Mouse (Mus musculus) neural tube, embryonic 10.5 days (tissue): ENCODE results near the gene Kif18b.

Experiments
- DNase-seq: peaks from one replicate; pipeline ENCODE4 v3.0.0-alpha.2; 2017; ENCODE audit warnings: low spot score; ENCODE audit errors: extremely low spot score

The Kif18b gene

GRCm38 (mm10) chr11:102939024-102939675 lies 14.2 kb upstream of the Kif18b start:
- no peak for DNase-seq

DNA sequence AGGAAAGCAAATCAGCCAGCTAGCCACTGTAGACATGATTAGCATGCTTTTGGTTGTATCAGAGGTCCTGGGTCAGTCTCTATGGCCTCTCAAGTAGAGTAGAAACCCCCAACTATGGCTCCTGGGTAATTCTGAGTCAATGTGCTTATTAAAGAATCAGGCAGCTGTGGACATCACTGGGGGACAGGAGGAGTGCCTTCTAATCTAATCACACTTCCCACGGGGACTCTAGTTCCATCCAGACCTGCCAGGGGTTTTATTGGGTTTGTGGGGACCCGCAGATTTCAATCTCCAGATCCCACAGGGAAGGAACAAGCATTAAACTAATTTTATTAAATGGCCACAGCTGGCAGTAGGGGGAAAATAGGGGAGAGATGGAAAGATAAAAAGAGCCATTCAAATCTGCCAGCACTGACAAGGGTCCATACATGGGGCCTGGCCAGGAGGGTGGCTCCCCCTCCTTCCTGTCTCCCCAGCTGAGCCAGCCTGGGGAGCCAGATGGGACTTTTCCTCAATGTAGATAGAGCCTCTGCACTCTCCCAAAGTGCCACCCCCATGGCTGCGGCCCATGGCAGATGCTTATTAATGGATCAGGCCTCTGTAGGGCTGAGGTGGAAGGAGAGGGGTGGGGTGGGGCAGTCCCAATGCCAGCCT lies 12.7 kb upstream of the Kif18b start:
- no peak for DNase-seq

DNA sequence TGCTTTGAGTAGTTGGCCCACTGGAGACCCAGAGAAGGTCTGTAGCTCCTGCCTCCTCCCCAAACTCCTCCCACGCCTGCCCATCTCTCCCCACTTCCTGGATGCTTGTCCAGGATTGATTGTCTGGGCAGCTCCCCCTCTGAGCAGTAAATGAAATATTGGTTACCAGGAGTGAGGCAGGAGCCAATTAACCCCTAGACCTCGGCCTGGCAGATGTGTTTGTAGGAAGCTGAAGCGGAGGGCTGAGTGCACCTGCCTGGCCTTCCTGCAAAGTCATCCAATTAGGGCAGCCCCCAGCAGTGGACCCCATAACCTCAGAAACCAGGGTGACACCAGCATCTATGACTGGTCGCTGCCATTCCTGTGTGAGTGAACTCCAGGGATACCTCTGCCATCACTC lies 11.3 kb upstream of the Kif18b start:
- peak; percentile 40 for DNase-seq

GRCm38 (mm10) chr11:102930672-102931071 lies 5.7 kb upstream of the Kif18b start:
- no peak for DNase-seq

DNA sequence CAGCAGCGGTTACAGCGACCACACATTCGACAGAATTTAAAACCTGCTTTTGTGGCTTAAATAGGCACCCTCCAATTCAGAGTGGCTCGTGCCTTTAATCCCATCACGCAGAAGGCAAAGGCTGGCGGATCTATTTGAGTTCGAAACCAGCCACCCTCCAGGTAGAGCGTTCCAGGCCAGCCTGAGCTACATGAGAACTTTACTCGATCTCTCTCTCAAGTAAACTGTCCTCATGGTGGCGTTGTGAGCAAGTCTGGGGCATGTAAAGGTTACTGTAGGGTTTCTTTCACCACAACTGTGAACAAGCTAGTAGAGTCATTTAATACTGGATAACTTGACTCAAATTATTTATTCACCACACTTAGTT lies 410 bp upstream of the Kif18b start:
- no peak for DNase-seq

DNA sequence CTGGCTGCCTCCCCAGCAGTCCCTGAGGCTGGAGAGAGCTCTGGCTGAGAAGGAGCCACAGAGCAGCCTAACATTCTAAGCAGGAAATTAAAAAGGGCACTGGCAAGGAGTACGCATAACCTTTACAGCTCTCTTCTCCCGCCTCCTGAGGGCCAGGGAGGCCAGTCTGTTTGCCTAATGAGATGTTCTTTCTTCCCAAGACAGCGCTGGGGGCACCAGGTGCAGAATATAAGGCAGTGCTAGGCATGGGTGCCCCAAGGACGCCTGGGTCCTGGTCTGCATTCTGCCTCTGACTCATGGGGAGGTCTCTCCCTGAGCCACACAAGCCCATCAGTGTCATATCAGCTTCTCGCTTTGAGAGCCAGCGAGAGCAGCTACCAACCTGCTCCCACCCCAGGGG lies 3.4 kb downstream of the Kif18b start:
- DNase-seq, result no peak

- no peak for DNase-seq
Observed at GRCm38 (mm10) chr11:102918077-102918476, 6.8 kb downstream of the Kif18b start.

DNA sequence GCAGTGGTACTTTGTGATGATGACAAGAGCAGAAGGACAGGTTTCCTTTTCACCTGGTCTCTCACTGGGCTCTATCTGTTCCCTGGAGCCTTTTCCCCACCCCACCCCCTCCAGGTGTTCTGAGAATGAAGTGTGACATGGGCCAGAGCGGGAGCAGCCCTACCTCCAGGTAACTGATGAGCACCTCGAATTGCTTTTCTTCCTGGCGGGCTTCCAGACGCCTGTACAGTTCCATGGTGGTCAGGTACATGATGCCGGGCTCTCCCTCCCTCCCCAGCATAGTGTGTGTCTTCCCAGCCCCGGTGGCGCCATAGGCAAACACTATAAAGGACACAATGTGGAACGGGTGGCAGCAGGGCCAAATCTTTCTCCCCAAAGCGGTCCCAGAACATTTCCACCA lies 9.5 kb downstream of the Kif18b start:
- DNase-seq, result no peak

GRCm38 (mm10) chr11:102911376-102911775 lies 13.5 kb downstream of the Kif18b start:
- no peak for DNase-seq

- no peak for DNase-seq
Observed at GRCm38 (mm10) chr11:102903654-102904053, 21.3 kb downstream of the Kif18b start.

DNA sequence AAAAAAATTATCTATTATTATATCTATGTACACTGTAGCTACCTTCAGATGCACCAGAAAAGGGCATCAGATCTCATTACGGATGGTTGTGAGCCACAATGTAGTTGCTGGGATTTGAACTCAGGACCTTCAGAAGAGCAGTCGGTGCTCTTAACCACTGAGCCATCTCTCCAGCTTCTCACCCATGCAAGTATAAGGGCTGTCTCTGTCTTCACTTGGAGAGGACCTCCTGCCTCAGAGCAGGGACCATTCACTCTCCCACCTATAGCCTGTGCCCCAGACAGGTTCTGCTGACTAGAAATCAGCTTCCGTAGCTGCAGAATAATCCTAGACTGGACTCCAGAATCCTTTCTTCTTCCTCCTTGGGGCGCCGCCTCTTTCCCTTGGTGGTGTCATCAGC lies 22.8 kb downstream of the Kif18b start:
- DNase-seq, result no peak

DNA sequence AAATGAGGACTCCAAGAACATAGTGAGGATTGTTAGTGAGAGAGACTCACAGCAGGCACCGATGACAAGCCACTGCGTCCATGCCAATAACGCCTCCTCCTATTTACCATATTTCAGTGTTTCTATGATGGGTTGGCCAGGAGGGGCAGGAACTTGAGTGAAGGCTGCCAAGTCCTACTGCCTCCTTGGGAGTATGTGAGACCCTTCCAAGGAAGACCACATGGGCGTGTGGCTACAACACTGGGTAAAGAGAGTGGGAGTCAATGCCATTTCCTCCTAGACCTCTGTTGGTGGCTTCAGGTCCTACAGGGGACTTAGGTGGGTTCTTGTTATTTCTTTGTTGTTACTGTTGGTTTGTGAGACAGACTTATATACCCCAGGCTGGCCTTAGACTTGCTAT lies 23.7 kb downstream of the Kif18b start:
- DNase-seq, result no peak

DNA sequence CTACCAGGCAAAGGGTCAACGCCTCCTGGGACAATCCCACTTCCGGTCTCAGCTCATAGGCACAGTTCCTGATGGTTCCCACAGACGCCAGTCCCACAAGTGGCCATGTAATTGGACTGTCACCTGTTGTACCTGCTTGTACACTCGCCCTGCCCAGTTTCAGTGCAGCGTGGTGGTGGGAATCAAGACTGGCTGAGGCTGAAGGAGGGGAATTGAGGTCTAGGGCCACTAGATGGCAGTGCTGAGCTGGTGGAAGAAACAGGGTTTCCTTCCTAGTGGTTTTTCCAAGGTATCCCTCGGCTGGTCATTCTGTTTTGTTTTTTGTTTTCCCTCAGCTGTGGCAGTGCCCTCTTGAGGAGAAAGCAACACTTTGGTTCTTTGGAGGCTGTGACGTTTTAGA lies 24.2 kb downstream of the Kif18b start, which contains the start of gene Gfap:
TSS of gene Gfap (minus strand) at position 150 of the 400 bp plus-strand sequence.
- DNase-seq, result peak; percentile 87

DNA sequence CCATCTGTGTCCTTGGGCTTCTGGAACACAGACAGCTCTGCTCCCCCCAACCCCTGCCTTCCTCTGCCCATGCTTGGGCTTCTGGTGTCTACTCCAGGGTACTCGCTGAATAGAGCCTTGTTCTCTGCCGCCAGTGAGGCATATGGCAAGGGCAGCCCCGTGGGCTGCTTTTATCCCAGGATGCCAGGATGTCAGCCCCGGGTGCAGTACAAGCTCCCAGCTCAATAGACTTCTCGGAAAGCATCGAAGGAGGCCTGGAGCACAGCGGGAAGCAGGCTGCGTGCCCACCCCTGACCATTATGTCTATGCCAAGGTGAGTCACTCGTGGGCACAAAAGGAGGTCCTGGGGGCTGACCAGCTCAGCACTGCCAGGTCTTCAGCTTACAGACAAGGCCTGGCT lies 26.5 kb downstream of the Kif18b start:
- DNase-seq, result no peak

GRCm38 (mm10) chr11:102896641-102897040 lies 28.3 kb downstream of the Kif18b start:
- DNase-seq, result no peak

DNA sequence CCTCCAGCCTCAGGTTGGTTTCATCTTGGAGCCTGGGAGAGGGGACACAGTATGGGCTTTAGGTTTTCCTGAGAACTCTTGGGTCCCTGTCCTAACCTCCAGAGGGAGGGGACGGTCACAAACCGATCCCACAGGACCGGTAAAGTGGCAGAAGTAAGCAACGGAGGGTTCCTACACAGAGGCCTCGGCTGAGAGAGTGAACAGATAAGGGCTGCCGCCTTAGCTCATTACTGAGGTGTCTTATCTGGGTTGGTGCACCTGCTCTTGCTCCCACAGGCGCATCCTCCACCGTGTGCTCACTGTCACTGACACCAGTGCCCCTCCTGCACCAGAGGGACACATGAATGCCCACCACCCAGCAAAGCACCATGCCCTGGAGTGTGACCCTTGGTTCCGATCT lies 29.1 kb downstream of the Kif18b start:
- DNase-seq, result no peak

- DNase-seq, result no peak
Observed at GRCm38 (mm10) chr11:102894716-102895115, 30.2 kb downstream of the Kif18b start.

DNA sequence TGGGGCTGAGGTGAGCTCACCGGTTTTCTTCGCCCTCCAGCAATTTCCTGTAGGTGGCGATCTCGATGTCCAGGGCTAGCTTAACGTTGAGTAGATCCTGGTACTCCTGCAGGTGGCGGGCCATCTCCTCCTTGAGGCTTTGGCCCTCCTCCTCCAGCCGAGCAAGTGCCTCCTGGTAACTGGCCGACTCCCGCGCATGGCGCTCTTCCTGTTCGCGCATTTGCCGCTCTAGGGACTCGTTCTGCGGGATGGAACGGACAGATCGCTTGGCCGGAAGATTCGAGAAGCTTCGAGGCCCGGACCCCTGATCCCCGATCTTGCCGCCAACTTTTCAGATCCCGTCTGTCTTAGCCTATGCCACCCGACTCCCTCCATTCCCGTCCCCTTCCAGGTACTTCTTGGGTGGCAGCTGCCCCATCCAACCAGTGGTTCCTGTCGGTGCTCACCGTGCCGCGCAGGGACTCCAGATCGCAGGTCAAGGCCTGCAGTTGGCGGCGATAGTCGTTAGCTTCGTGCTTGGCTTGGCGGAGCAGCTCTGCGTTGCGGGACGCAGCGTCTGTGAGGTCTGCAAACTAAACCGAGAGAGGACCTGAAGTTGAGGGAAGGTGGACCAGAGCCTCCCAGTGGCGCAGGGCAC lies 31.8 kb downstream of the Kif18b start:
- DNase-seq, result peak; percentile 67

DNA sequence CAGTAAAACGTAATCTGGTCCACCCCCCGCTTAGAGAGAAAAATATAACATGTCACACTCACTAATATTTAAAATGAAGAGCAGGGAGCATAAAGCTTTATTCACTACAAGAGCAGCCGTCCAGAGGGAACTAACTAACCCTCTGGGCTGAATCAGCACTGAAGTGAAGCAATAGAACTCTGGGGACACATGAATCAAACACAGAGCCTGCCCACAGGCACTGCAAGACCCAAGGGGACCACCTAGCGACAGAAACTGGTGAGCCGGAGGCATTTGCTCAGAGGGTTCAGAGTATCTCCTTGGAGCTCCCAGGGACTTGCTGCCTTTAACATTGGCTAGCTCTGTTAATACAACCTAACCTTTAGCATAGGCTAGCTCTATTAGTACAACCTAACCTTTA lies 34.8 kb downstream of the Kif18b start:
- no peak for DNase-seq

- DNase-seq, result no peak
Observed at GRCm38 (mm10) chr11:102888135-102888534, 36.8 kb downstream of the Kif18b start.

DNA sequence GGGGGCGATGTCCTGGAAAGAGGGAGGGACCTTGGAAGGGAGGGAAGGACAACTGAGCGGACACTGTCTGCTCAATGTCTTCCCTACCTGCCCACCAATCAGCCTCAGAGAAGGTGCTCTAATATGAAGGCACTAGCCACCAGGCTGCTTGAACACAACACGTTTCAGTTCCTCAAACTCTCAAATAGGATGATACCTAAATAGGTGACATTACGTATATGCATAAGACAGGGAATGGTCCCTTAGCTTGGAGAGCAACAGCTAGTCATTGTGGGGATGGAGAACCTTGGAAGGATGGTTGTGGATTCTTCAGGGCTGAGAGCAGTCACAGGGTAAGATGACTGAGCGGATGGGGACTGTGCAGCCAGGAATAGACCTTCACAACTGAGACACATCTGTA lies 37.5 kb downstream of the Kif18b start:
- no peak for DNase-seq

DNA sequence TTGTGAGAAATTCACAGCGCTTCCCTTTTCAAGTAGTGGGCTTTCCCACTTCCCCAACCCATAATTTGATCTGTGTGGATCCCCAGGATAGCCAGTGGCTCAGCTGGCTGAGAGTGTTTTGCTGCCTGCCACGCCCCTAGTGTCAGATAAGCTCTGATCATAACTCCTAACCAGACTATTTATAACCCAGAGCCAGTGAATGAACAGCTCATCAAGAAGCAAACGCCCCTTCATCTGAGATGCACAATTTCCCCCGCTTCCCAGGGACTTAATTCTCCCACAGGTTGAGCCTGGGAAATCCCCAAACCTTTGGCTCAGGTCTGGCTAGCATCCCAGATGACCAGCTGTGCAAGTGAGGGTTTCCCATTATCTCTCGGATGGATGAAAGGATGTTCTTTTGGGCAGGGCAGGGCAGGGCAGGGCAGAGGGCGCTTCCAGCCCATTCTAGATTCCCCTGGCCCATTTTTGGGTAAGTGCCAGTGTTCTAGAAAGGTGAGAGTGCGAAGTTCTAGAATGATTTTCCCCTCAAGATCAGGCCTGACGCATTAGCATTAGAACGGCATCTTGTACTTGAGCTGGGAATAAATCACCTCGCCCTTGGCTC lies 40.2 kb downstream of the Kif18b start, which contains the start of gene Fam187a:
TSS of gene Fam187a (plus strand) at position 554 of the 604 bp plus-strand sequence.
- DNase-seq, result no peak
